Mouse (Mus musculus) heart, adult 9 months (tissue): ENCODE measurements around the gene Gys2.
A peak's percentile ranks its signal among the peaks of the same experiment; 100 is the strongest.
"Not testable (repeated sequence)": the region's sequence is repeated elsewhere in the genome, so short reads cannot be mapped to it uniquely, and the experiment has no call there.

Experiments used
- DNase-seq, 2 experiments: peaks; one replicate each; pipeline ENCODE4 v3.0.0; 2022; ENCODE audit warnings: low spot score in 2 of 2

Gys2 gene

DNA sequence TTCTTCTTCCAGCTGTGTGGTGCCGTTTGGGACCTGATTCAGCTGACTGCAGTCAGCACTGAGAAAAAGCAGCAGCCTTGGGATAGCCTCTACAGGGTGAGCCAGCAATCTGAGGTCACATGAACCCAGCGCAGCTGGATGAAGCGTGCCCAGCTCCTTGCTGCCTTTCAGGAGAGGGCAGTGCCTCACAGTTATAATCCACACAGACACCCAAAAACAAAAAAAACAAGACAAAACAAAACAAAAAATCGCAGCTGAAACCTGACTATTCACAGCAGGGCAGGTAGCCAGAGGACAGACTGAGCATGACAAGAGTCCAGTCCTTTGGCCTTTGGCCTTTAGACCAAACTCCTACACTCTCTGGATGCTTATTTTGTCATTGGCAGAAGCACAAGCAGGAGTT is at the start of gene Gys2:
TSS of gene Gys2 (minus strand) at position 309 of the 403 bp plus-strand sequence.
- DNase-seq = no peak

DNA sequence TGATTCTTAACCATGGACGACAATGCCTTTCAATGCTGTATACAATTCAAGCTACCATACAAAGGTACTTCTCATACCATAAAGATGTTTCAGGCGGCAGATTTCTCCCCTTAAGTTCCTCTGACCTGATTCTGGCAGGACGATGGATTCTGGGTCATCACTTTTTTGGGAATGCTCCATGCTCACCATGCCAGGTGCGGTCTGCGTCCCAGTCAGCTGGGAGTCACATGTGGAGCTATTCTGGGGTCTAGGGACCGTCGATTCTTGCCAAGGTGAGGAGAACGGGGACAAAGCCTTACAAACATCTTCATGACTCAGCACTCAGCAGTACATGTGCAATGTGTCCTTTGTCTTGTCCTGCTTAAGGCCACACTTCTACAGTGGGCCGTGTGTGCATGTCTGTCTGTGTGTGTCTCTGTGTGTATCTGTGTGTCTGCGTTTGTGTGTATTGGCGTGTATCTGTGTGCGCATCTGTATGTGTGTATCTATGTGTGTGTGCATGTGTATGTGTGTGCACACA is 48.7 kb upstream of the Gys2 start:
- DNase-seq = peak; percentile 58 to 66

DNA sequence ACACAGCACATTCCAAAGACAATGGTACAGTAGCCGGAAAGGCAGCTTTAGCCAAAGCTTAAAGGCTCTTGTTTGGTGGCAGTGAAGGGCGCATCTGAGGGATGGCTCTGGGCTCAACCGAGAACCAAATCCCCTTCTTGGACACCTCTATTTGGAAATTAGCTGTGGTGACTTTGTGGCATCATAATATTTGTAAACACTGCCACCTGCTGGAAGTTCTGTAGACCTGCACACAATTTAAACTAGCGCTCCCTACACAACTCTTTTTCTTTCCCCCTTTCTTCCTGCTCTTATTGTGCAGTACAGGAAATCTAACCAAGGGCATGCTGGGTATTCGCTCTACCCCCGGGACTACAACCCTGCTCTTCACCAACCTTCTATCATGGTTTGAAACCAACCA is 46.2 kb upstream of the Gys2 start:
- no peak for DNase-seq

DNA sequence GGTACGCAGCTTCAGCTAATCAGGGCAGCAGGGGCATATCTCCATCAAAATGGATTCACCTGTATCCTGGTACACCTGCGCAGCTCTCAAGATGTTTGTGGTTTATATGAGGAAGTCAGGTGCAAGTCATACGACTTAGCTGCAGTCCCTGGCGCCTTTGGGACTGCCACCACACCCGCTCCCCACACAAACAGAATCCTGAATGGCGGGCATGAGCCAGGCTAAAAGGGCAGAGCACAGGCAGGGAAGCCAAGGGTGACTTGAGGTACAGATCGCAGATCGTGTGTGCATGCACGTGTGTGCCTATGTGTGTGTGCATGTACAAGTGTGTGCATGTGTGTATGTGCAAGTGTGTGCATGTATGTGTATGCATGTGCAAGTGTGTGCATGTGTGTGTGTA is 42.5 kb upstream of the Gys2 start:
- not testable (repeated sequence) for DNase-seq

DNA sequence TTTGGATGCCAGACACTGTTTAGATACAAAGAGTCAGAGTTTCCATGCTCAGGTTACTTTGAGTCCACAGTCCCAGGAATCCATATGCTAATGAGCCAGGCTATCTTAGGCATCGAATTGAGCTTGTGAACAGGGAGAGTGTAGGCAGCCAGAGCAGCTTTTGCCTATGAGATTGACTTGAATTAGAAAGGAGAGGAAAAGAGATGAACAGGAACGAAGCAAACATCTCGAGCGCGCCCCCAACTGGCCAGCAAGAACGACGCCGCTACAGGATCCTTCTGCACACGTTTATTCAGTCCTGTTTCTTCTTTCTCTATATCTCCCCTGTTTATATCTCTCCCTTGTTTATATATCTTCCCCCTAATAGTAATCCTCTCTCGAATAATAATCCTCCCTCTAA is 42.0 kb upstream of the Gys2 start:
- DNase-seq = no peak

DNA sequence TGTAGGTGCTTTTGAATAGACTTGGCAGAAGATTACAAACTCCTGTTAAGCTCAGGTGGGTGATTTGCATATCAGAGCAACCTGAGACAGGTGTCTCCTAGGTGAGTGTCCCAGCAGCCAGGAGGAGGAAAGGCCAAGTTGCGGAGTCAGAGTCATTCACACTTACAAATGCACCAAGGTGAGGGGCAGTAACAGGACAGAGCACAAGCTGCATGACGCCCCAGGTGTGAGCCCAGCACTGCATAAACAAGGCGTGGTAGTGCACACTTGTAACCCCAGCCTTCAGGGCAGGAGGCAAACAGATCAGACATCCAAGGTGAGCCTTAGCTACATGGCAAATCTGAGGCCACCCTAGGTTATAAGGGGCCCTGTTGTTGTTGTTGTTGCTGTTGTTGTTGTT is 40.0 kb upstream of the Gys2 start:
- no peak for DNase-seq

DNA sequence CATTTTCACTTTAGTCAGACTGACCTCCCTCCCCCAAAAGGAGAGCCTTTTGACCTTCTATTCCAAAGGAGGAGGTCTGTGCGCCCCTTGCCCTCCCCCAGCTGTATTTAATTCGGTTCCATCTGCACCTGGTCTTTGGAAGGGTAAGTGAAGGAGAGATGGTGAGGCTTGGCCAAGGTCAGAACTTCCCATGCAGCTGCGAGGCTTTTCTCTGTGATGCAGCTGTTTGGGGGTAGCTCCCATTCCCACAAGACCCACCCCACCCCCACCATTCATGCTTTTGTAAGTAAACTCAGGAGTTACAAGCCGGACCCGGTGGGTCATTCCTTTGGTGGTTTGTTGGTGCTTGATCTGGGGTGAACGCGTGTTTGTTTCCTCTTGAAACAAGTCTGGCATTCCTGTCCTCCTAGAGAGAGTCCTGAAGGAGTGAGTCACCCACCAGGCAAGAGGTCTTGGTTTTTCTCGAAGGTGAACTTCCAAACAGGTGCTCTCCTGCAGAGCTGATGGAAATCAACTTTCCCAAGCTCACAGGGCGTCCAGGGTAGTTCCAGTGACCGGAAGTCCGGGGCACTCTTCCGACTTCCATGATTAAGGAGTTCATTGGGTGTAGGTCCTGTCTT is 38.7 kb upstream of the Gys2 start:
- DNase-seq = no peak

DNA sequence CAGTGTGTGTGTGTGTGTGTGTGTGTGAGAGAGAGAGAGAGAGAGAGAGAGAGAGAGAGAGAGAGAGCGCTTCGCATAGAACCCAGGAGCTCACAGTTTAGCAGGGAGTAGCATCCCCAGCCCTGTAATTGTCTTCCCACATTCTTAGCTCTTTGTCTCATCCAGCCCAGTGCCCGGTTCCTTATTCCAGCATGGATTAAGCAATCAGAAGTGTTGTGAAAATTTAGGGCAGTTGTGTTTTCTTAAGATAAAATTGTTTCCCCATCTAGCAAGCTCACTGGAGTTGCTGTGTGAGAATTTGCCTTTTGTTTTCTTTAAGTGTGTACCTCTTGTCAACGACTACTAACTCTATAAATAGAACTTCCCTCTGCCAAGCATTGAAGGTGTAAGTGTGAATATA is 35.8 kb upstream of the Gys2 start:
- DNase-seq = no peak

DNA sequence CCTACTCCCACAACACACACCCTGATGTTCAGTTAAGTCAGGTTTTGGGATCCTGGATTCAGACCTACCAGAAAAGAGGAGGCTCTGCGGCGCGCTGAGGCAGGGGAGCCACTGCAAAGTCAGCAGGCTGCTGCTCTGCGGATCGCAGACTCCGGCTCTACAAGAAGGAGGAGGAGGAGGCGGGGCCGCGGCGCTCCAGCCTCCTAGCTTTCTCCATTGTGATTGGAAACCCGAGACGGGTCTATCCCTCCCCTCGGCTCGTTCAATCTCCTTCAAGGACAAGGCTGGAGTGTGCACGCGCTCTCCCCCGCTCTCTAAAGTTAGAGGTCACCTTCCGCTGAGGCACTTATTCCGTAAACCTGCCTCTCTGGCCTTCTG is 34.9 kb upstream of the Gys2 start, which contains the start of gene Ldhb:
TSS of gene Ldhb (minus strand) at position 173 of the 378 bp plus-strand sequence.
- DNase-seq = peak; percentile 90 to 92

DNA sequence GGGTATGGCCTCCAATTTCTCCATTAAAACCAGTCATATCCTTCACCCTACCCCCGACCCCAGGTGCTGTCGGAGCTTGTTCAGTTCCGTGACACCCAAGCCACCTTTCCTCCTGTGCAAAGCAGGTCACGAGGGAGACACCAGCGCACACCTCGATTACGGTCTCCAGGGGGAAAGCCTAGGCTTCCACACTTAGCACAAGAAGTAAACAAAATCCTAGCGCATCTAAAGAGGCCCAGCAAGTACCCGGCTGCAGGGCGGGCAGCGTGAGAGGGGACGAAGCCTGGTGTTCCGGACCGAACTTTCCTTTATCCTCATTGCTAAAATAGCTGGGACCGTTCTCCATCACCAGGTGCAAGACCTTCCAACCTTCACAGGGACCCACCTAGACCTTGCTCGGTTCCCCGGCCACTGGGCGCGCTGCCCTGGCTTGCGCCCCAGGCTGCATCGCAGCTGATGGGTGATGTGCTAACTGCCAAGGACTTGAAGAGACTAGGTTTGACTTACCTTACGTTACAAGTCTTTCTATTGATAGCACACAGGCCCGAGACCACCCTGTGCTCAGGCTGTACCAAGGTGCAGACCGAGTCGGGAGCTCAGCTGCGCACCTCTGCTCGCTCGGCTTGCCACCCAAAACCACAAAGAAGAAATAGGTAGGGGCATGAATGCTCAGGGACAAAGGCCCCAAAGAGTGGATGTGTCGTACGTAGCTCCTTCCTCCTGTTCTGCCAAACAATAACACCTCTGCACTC is 34.3 kb upstream of the Gys2 start:
- DNase-seq = no peak

DNA sequence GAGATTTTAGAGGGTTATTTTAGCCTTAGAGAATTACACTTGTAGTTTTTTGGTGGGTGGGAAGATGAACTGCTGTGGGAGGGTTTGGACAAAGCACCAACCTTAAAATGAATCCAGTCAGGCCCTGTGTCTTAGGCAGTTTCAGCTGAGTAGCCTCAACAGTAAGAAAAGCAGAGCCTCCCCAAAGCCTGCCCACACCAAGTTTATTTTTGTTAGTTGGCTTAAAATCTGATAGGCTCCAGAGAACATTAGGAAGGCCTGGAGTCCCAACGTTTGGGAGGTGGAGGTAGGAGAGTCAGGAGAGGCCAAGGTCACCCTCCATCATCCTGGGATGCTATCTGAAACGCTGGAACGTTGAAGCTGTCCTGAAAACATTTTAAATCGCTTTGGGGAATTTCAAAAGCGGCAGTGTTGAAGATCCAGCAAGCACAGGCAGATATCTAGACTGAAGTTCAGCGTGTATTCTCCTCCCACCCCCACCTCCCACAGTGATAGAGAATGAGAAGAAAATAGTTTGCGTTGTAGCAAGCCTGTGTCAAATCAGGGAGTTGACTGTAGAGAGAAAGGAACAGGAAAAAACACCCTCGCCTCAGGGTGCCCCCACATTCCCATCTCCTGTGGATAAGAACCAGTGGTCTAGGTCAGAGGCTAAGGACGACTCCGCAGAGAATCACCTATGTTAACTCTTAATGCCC is 33.6 kb upstream of the Gys2 start:
- no peak for DNase-seq

DNA sequence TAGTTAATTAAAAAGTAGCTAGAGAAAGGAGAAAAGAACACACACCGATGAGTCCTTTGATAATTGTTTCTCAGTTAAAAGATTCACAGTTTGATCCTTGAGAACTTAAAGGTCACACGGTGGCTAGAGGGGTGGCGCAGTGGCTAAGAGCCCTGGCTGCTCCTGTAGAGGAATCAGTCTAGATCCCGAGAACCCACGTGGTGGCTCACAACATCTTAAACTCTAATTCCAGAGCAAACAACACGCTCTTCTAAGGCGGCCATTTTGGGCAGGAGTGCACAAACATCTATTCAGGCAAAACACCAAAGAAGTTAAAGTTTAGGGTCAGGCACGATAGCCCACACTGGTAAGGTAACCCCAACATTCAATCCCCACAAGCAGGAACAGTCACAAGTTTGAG is 30.7 kb upstream of the Gys2 start:
- no peak for DNase-seq

DNA sequence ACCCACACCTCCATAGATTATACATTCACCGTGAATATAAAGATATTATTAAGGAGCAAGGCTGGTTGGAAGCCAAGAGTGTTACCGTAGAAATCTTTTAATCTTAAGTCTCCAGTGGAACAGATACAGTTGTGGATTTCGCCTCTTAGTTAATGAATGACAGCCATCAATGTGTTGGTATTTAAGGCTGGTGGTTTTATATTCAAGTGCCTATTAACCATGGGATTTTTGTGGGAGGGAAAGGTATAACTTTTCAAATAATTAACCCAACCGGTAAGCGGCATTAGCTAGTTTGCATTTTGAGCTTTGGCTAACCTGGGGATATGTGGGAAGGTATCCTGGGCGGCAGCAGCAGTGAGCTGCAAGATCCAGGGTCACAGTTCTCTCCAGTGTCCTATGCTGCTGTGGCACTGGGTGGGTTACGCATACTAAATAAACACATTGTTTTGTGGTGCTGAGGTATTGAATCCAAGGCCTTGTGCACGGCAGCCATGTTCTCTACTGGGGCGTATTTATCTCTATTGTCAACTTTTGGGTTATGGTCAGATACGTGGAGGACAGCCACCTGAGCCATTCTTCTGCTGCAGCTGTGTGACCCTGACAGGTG is 29.7 kb upstream of the Gys2 start:
- DNase-seq = no peak

DNA sequence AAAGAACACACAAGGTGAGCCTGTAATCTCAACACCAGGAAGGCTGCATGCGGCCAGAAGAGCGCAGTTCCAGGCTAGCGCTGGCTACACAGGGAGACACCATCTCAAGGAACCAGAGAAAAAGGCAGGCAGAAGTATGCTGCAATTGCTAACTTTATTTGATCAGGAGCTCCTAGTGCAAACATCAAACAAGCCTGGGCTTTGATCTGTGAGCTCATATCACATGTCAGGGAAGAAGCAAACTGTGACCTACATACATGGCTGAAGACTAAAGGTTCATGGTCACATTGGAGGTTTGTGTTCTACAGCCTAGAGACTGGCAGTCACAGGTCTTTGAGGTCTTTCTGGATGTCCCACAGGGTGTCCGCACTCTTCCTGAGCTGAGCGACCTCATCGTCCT is 17.2 kb upstream of the Gys2 start:
- not testable (repeated sequence) for DNase-seq

DNA sequence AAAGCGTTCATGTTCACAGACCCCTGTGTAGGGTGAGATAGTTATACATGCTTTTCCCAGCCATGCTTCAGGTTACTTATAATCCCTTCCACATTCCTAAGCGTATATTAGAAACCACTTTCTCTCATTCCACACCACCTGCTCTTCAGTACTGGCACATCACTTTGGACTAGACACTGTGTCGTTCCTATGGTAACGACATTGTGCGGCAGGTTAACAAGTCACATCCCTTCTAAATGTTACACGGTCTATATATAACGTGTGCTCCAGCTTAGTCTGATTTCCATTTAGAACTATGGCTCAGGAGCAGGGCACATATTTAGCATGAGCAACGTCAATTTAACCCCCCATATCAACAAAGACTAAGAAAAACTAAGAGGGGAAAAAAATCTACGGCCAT is 14.7 kb upstream of the Gys2 start:
- DNase-seq = no peak

DNA sequence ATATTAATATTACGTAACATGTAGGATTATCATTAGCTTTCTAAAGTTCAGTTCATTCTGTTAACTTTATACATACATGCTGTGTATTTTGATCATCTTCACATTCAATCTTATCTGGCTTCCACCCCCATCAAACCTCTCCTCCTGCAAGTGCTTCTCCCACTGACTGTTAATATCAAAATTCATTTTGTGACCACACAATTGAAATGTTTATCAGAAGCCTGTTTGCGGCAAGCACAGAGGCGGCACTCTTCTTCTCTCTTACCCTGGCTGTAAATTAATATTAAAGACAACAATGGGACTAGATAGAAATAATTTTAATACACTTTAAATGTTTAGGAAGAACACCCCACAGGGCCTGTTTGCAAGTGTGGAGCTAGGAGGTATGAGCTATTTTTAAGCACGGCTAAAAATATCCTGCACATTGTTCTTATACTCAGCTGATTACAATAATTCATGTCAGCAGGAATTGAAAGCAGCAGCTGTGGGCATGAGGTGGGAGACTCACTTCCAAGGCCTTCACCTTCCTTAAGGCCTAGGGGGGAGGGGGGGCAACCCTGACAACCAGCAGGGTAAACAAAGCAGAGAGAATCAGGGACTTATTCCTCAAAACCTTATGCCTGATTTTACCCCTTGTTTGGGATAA is 12.7 kb upstream of the Gys2 start:
- DNase-seq = peak; percentile 24 to 26

DNA sequence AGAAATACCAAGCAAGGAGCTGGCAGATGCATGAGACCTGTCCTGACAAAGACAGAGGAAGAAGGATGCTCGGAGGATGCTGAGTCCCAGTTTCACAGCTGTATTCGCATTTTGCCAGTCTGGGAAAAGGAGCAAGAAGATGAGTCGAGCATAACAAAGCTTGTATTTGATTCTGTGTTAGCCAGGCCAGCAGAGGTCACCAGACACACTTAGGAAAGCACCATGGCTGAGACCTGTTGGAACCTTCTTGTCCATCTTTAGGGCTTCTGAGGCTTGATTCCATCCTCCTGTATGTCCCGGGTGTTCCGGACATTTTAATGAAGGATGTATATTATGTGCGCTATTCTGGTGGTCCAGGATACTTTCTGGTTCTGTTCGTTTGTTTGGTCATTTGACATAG is 4.3 kb upstream of the Gys2 start:
- no peak for DNase-seq

DNA sequence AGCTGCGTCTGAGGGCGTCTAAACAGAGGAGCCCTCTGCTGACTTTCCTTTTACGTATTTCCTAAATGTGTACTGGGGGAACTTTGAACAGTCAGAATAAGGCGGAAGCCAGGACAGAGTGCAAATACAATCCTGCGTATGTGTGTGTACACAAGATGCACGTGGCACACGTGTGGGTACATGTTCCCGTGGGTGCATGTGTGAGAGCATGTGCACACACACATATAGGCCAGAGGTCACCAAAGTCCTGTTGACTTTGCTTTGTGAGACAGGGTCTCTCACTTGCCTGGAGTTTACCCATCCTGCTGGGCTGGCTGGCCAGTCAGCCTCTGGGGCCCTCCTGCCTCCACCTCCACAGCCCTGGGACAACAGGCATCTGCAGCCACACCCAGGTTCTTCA is 1.8 kb downstream of the Gys2 start:
- DNase-seq = no peak

DNA sequence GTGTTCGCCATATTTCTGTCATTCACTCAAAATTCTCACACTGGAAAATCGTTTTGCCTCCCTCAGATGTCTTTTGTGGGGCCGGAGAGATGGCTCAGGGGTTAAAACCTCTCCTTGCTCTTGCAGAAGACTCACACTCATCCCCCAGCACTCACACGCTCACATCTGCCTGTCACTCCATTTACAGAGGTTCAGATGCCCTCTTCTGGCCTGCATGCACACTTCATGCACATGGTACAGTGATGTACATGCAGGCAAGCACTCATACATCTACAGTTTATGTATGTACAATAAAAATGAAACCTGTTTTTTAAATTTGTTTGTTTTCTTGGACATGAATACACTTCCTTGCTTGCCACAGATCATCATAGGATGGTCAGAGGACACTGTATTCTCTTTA is 3.3 kb downstream of the Gys2 start:
- DNase-seq = no peak

DNA sequence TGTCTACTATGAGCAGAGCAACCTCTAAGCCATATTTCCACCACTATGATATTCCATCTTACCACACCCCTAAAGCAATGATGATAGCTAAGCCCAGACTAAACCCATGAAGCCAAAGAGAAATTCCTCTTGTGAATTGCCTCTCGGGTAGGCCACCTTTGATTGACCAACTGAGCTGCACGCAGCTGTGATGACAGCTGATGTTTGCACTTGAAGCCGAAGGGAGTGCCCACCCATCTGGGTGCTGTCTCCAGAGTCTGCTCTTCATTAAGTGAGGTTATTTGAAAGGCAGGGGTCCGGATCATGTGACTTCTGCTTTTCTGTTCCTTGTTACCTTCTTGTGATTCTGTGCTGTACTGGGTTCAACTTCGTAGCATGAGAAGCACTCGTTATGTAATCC is 10.7 kb downstream of the Gys2 start:
- DNase-seq = no peak

DNA sequence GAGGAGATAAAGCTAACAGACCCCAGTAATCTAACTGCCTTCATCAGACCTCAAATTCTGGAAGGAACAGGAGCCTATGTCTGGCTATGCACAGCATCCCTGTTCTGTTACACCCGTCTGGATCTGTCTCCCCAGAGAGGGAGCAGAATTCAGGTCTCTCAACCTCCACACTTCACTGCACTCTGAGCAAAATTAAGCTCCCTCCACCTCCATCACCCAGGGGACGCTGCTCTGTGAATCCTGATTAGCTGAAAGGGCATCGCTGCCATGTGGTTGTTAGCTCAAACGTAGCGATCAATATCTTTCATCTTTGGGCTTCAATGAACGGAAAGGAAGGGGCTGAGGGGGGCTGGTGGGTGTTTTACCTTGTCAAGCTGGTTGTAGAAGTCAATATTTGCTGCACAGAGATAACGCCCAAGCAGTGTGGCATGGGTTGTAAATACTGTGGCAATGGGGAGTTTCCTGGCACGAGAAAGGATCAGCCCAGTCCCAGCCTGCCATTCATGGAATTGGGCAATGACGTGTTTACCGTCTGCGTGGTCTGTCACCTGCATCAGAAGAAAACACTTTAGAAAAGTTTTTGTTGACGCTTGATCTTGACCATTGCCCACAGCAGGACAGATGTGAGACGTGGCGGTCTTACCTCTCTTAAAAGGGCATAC is 13.8 kb downstream of the Gys2 start:
- no peak for DNase-seq
